Mouse (Mus musculus): Measurements from ENCODE around the gene Timm8a2.

DNA sequence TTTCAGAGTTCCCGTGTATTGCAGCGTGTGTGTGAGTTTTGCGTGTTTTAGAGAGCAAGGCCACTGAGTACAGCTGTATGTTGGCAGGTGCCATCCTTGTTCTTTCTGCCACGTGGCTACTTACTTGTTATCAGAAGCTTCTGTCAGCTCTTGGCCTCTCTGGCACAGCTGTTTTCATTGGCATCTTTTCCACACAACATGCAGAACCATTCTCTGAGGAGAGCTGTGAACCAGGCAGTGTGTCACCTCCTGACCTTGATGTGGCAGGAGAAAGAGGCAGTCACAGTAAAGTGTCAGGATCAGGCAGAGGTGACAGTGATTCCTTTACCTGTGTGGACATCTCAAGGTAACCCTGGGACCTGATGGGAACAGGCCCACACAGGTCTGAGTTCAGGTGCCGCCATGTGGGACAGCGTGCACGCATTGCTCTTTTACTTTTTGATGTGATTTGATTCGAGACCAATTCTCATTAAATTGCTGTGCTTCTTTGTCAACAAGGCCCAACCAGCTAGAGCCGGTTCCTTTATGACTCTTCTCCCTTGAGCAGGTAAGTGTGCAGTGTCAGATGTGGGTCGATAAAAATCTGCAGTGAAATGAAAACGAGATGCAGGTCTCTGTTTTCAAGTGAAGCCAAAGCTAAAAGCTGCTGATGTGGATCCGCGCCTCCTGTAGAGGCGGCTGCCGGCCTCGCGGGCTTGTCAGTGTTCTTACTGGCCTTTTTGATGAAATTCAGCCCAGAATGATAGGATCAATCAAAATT, 33.9 kb upstream of the Timm8a2 start:
- no peak for TF ChIP-seq POLR2A (IDR thresholded peaks at IDR 0.05; ENCODE audit: control insufficient read depth in 1 of 2, insufficient read depth in 1 of 2, low read depth in 1 of 2, low read length in 2 of 2, poor library complexity in 1 of 2)
- TF ChIP-seq GATA1 (IDR thresholded peaks at IDR 0.05; ENCODE audit: low read depth, low read length) = no peak
- no peak for TF ChIP-seq JUND (IDR thresholded peaks at IDR 0.05; ENCODE audit: low read depth, low read length)
- TF ChIP-seq CTCF (IDR thresholded peaks at IDR 0.05 in 2 of 3, conservative IDR thresholded peaks at IDR 0.05 in 1 of 3; ENCODE audit: control insufficient read depth in 1 of 3, insufficient read depth in 1 of 3, low read depth in 2 of 3, low read length in 3 of 3, poor library complexity in 1 of 3, severe bottlenecking in 1 of 3) = no peak
- TF ChIP-seq EP300 (IDR thresholded peaks at IDR 0.05; ENCODE audit: low read depth in 1 of 2, low read length in 2 of 2) = no peak
- TF ChIP-seq ZMIZ1 (IDR thresholded peaks at IDR 0.05; ENCODE audit: low read depth, low read length) = no peak
- TF ChIP-seq ZNF384 (IDR thresholded peaks at IDR 0.05; ENCODE audit: low read depth, low read length) = no peak
- TF ChIP-seq MAX (IDR thresholded peaks at IDR 0.05; ENCODE audit: low read length) = no peak
- TF ChIP-seq POLR2AphosphoS2 (IDR thresholded peaks at IDR 0.05; ENCODE audit: low read length) = no peak
- no peak for TF ChIP-seq HCFC1 (IDR thresholded peaks at IDR 0.05; ENCODE audit: low read depth, low read length)
- TF ChIP-seq CHD1 (IDR thresholded peaks at IDR 0.05; ENCODE audit: low read depth, low read length) = no peak
- TF ChIP-seq TAL1 (IDR thresholded peaks at IDR 0.05; ENCODE audit: low read length) = no peak
- TF ChIP-seq USF1 (IDR thresholded peaks at IDR 0.05; ENCODE audit: low read depth, low read length) = no peak
- no peak for TF ChIP-seq ZC3H11A (IDR thresholded peaks at IDR 0.05; ENCODE audit: low read depth, low read length)

All from MEL (cell line).